ENCODE assay signal across 28 mouse cellular contexts in genomic region chr16:29993535-29993934, GRCm38 (mm10).
DNase-seq lines count a peak whose midpoint lies in the region; ATAC-seq lines count a peak whose summit lies in the region.
"Had no signal": no experiment of that assay in that cellular context is flagged by ENCODE, and none has a peak within 500 bp of the region (broad histone marks: within the 10 kb centered on the region; RNA-seq: fewer than 3 reads in every experiment).

No protein-coding gene starts in this region.

- no peak overlapping the region for H3K9ac ChIP-seq in forebrain, embryonic 12.5 days
- no peak overlapping the region for H3K9ac ChIP-seq in kidney, embryonic 16.5 days (replicated peaks; ENCODE audit: low read length)
- H3K9ac ChIP-seq: embryonic facial prominence, embryonic 12.5 days; hindbrain, embryonic 15.5 days; limb, embryonic 12.5 days; lung, embryonic 15.5 days; neural tube, embryonic 12.5 days; stomach, embryonic 15.5 days had no signal

- H3K4me1 ChIP-seq in forebrain, embryonic 12.5 days = peaks cover 24% of the 10 kb centered on the region
- H3K4me1 ChIP-seq in limb, embryonic 10.5 days = peaks cover 77% of the 10 kb centered on the region
- H3K4me1 ChIP-seq in kidney, embryonic 16.5 days (ENCODE audit: insufficient read depth, low read length) = peaks cover 29% of the 10 kb centered on the region
- H3K4me1 ChIP-seq: hindbrain, embryonic 15.5 days had no signal

- no peak overlapping the region for H3K4me2 ChIP-seq in forebrain, embryonic 12.5 days
- H3K4me2 ChIP-seq in kidney, embryonic 16.5 days (replicated peaks; ENCODE audit: low read depth, low read length) = no peak overlapping the region
- H3K4me2 ChIP-seq: embryonic facial prominence, embryonic 12.5 days; hindbrain, embryonic 15.5 days; limb, embryonic 12.5 days; liver, embryonic 11.5 days; lung, embryonic 15.5 days; neural tube, embryonic 12.5 days; stomach, embryonic 15.5 days had no signal

- intact Hi-C loops in gastrocnemius, postnatal 36 days (cut with DNase I) = no loop called here

- no peak overlapping the region for H3K4me3 ChIP-seq in forebrain, embryonic 12.5 days (replicated peaks)
- no peak overlapping the region for H3K4me3 ChIP-seq in limb, embryonic 10.5 days
- no peak overlapping the region for H3K4me3 ChIP-seq in kidney, embryonic 16.5 days (ENCODE audit: low read length)
- H3K4me3 ChIP-seq: embryonic facial prominence, embryonic 12.5 days; hindbrain, embryonic 10.5 days; hindbrain, embryonic 15.5 days; limb, embryonic 12.5 days; lung, embryonic 15.5 days; midbrain, embryonic 10.5 days; myocyte; neural tube, embryonic 12.5 days; stomach, embryonic 15.5 days had no signal

- peak; percentile 42 to 48 for DNase-seq in cerebellum, postnatal 10 days
- no peak for DNase-seq in cerebellum, postnatal 4 days (ENCODE audit: low spot score in 2 of 2)
- DNase-seq in Muller cell, postnatal 12 days (ENCODE audit: inconsistent ontology term) = peak; percentile 83
- DNase-seq in limb, embryonic 10.5 days (ENCODE audit: low spot score) = no peak
- DNase-seq in gastrocnemius, postnatal 36 days = no peak
- DNase-seq: adrenal gland, postnatal 25 days; cerebellum, adult 18-20 months; heart, postnatal 14 days; kidney, adult 2 months; kidney, postnatal 4 days; layer of hippocampus, postnatal 36 days; right cerebral cortex, postnatal 14 days had no signal

- peak; percentile 68; the same call in 1 of the 2 replicates for ATAC-seq in forebrain, embryonic 12.5 days (ENCODE audit: low FRiP score)
- ATAC-seq in kidney, embryonic 16.5 days (ENCODE audit: low FRiP score, low TSS enrichment) = no peak
- ATAC-seq: inflammation-experienced regulatory T-cells, adult 6 months; Patski had no signal

- peaks cover 15% of the 10 kb centered on the region for H3K27me3 ChIP-seq in forebrain, embryonic 12.5 days
- H3K27me3 ChIP-seq in limb, embryonic 10.5 days (ENCODE audit: low read depth, poor library complexity, severe bottlenecking) = 0 out of 2 replicates have a peak, but pooled peaks cover 11% of the 10 kb centered on the region
- H3K27me3 ChIP-seq in kidney, embryonic 16.5 days (ENCODE audit: insufficient read depth, low read length) = no peaks in the 10 kb centered on the region
- H3K27me3 ChIP-seq: embryonic facial prominence, embryonic 12.5 days; limb, embryonic 12.5 days; lung, embryonic 15.5 days; Patski; stomach, embryonic 15.5 days had no signal

- 50% methylated on average over 6 of the region's 6 CpGs for WGBS in forebrain, embryonic 12.5 days
- WGBS in limb, embryonic 10.5 days = 49% methylated on average over 6 of the region's 6 CpGs
- 66% methylated on average over 6 of the region's 6 CpGs for WGBS in kidney, embryonic 16.5 days

- H3K9me3 ChIP-seq in forebrain, embryonic 12.5 days = no peaks in the 10 kb centered on the region
- H3K9me3 ChIP-seq in limb, embryonic 10.5 days (replicated peaks) = no peaks in the 10 kb centered on the region
- no peaks in the 10 kb centered on the region for H3K9me3 ChIP-seq in kidney, embryonic 16.5 days (ENCODE audit: low read length)
- H3K9me3 ChIP-seq: embryonic facial prominence, embryonic 12.5 days; G1E; hindbrain, embryonic 10.5 days; hindbrain, embryonic 15.5 days; limb, embryonic 12.5 days; lung, embryonic 15.5 days; midbrain, embryonic 10.5 days; neural tube, embryonic 12.5 days; stomach, embryonic 15.5 days had no signal

- no peak overlapping the region for H3K27ac ChIP-seq in forebrain, embryonic 12.5 days
- H3K27ac ChIP-seq in limb, embryonic 10.5 days = peak overlapping the region; percentile 53
- no peak overlapping the region for H3K27ac ChIP-seq in kidney, embryonic 16.5 days (ENCODE audit: low read length)
- H3K27ac ChIP-seq: embryonic facial prominence, embryonic 12.5 days; hindbrain, embryonic 10.5 days; hindbrain, embryonic 15.5 days; kidney, postnatal 0 days; limb, embryonic 12.5 days; lung, embryonic 15.5 days; midbrain, embryonic 10.5 days; neural tube, embryonic 12.5 days; stomach, embryonic 15.5 days had no signal

- no peaks in the 10 kb centered on the region for H3K36me3 ChIP-seq in forebrain, embryonic 12.5 days (replicated peaks)
- no peaks in the 10 kb centered on the region for H3K36me3 ChIP-seq in limb, embryonic 10.5 days
- no peaks in the 10 kb centered on the region for H3K36me3 ChIP-seq in kidney, embryonic 16.5 days (ENCODE audit: insufficient read depth, low read length)
- H3K36me3 ChIP-seq: embryonic facial prominence, embryonic 12.5 days; G1E; hindbrain, embryonic 10.5 days; hindbrain, embryonic 15.5 days; limb, embryonic 12.5 days; lung, embryonic 15.5 days; midbrain, embryonic 10.5 days; neural tube, embryonic 12.5 days; stomach, embryonic 15.5 days had no signal

Comparison
In these comparisons a context has a peak if more than half of its experiments do, and no peak if none do; other contexts are left out.
1. DNase-seq: peak in cerebellum, postnatal 10 days (2 of 2) and Muller cell, postnatal 12 days (single experiment); none in cerebellum, postnatal 4 days (0 of 2), limb, embryonic 10.5 days (single experiment) and gastrocnemius, postnatal 36 days (0 of 2).